Mouse (Mus musculus) lung, postnatal 0 days (tissue): ENCODE data around the gene Adamtsl2. TPM values are rescaled to one million over a fixed set of nuclear protein-coding genes. Genes with fewer than 3 reads are reported as not detected.
A peak's percentile ranks its signal among the peaks of the same experiment; 100 is the strongest.

Experiments used
- ATAC-seq: fragments of 200-750 bp; cut with Nextera tagmentation; 2 replicates; pipeline ENCODE4 v1.8.0; 2017; ENCODE audit warnings: moderate library complexity
- DNase-seq: peaks from one replicate; pipeline ENCODE4 v3.0.0-alpha.2; 2016; ENCODE audit warnings: low spot score
- H3K27ac ChIP-seq: fragments of 300-500 bp; sonication (generic); 2 replicates; pipeline ENCODE4 v1.5.1; 2014; ENCODE audit warnings: antibody characterized with exemption, mild to moderate bottlenecking, low read length, mixed read lengths
- H3K27me3 ChIP-seq: fragments of 300-500 bp; sonication (generic); replicated peaks from 2 replicates; pipeline ENCODE4 v1.6.1; 2014; ENCODE audit warnings: low read length, mixed read lengths; ENCODE audit not compliant: insufficient read depth
- H3K36me3 ChIP-seq: fragments of 300-500 bp; sonication (generic); 2 replicates; pipeline ENCODE4 v1.6.1; 2014; ENCODE audit warnings: low read length, mixed read lengths; ENCODE audit not compliant: insufficient read depth
- H3K4me1 ChIP-seq: fragments of 300-500 bp; sonication (generic); 2 replicates; pipeline ENCODE4 v1.6.1; 2014; ENCODE audit warnings: antibody characterized with exemption, low read depth, low read length, mixed read lengths; ENCODE audit not compliant: insufficient read depth
- H3K4me2 ChIP-seq: fragments of 300-500 bp; sonication (generic); replicated peaks from 2 replicates; pipeline ENCODE4 v1.6.1; 2014; ENCODE audit warnings: low read depth, mild to moderate bottlenecking, low read length, moderate library complexity, mixed read lengths
- H3K4me3 ChIP-seq: fragments of 300-500 bp; sonication (generic); 2 replicates; pipeline ENCODE4 v1.5.1; 2014; ENCODE audit warnings: low read depth, low read length
- H3K9ac ChIP-seq: fragments of 300-500 bp; sonication (generic); replicated peaks from 2 replicates; pipeline ENCODE4 v1.6.1; 2014; ENCODE audit warnings: low read depth, mild to moderate bottlenecking
- H3K9me3 ChIP-seq: fragments of 300-500 bp; sonication (generic); 2 replicates; pipeline ENCODE4 v1.6.1; 2016; ENCODE audit warnings: low read length, mixed read lengths
- CTCF ChIP-seq: IDR thresholded peaks from 2 replicates; pipeline ENCODE4 v1.5.1; 2016; ENCODE audit warnings: antibody characterized with exemption, mild to moderate bottlenecking
- EP300 ChIP-seq: IDR thresholded peaks from 2 replicates; pipeline ENCODE4 v1.6.1; 2016; ENCODE audit warnings: antibody characterized with exemption, mild to moderate bottlenecking, control low read depth
- WGBS: fragments of 180-500 bp; shearing (Covaris S2); extraction: QIAGEN DNeasy Blood & Tissue Kit; methylation state at CpG from one replicate; pipeline ENCODE4 v1.1.7; 2014; 5-methylcytosine and 5-hydroxymethylcytosine counted together
- polyA plus RNA-seq: library from polyadenylated mRNA; unstranded; fragments of >200 nt; fragmentation: Nextera tagmentation; extraction: Ambion mirVana; gene quantifications from 2 replicates; pipeline ENCODE4 v1.2.1, GENCODE M21; 2015

Gene Adamtsl2
- polyA plus RNA-seq, 1 experiment from 2014 or later, result 52.3 TPM

GRCm38 (mm10) chr2:27109052-27109451 lies 29.9 kb downstream of the Adamtsl2 start:
- Histone ChIP-seq H3K4me3 (no peak overlapping the region), H3K9me3 (no peaks in the 10 kb centered on the region), H3K27me3 (no peaks in the 10 kb centered on the region), H3K4me2 (no peak overlapping the region), H3K27ac (no peak overlapping the region), H3K4me1 (no peaks in the 10 kb centered on the region), H3K36me3 (no peaks in the 10 kb centered on the region), H3K9ac (no peak overlapping the region)
- no peak for DNase-seq
- TF ChIP-seq CTCF (no peak), EP300 (no peak)
- no peak for ATAC-seq
- 83% methylated on average over 5 of the region's 5 CpGs for WGBS

DNA sequence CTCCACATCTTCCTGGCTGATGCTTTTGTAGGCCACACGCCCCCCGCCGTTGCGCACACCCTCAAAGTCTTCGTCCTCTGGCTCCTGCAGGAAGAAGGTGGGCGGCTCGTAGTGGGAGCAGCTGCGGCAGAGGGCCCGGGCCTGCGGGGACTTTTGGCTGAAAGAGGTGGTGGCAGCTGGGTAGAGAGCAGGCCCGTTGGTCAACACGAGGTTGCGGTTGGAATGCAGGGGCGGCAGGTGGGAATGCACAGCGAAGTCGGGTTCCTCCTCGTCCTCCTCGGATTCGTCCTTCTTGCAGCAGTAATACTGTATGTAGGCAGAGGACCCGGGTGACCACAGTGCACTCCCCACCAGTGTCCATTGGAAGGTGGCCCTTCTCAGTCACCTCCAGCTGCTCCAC lies 33.4 kb downstream of the Adamtsl2 start:
- 74% methylated on average over 20 of the region's 20 CpGs for WGBS
- Histone ChIP-seq H3K27ac (no peak overlapping the region), H3K27me3 (no peaks in the 10 kb centered on the region), H3K4me3 (no peak overlapping the region), H3K4me1 (no peaks in the 10 kb centered on the region), H3K9ac (no peak overlapping the region), H3K9me3 (no peaks in the 10 kb centered on the region), H3K4me2 (no peak overlapping the region), H3K36me3 (no peaks in the 10 kb centered on the region)
- TF ChIP-seq CTCF, result no peak
- no peak for TF ChIP-seq EP300
- no peak for DNase-seq
- no peak for ATAC-seq

DNA sequence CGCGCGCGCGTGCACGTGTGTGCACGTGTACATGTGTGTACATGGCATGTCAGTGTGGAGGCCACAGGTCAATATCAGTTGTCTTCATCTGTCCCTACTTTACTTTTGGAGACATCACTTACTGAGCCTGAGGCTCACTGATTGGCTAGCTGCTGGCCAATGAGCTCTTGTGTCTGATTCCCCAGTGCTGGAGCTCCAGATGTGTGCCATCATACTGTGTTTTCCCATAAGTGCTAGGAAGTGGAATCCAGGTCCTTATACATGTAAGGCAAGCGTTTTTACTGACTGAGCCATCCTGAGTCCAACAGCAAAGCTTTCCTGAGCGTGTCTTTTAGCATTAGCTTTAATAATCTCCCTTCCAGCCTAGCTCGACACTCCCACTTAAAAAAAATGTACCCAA lies 35.0 kb downstream of the Adamtsl2 start:
- 0 out of 2 replicates have a peak, but pooled peaks have one; percentile 13 for ATAC-seq
- Histone ChIP-seq H3K9ac (no peak overlapping the region), H3K9me3 (no peaks in the 10 kb centered on the region), H3K36me3 (no peaks in the 10 kb centered on the region), H3K27ac (no peak overlapping the region), H3K4me1 (no peaks in the 10 kb centered on the region), H3K4me2 (no peak overlapping the region), H3K4me3 (no peak overlapping the region), H3K27me3 (no peaks in the 10 kb centered on the region)
- TF ChIP-seq EP300 (no peak), CTCF (no peak)
- no peak for DNase-seq
- WGBS, result 79% methylated on average over 10 of the region's 10 CpGs

DNA sequence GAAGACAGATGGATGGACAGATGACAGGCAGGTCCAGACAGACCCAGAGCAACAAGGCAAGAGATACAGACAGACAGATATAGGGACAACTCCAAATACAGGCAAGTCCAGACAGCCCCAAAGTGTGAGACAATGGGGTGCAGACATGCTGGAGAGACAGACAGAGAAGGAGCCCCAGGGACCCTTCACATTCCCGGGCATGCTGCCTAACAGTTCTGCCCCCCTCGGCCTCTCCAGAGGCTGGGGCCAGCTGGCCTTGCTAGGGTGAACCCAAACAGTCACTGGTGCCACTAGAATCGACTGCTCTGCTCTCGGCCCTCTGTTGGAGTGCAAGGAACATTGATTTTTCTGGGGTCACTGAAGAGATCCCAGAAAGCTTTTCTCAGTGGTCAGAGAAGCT lies 39.3 kb downstream of the Adamtsl2 start:
- DNase-seq (no peak), ATAC-seq (no peak)
- H3K4me1 ChIP-seq, result peaks cover 4% of the 10 kb centered on the region; the same call in 1 of the 2 replicates
- no peak for TF ChIP-seq CTCF
- no peak for TF ChIP-seq EP300
- 0 out of 2 replicates have a peak overlapping the region, but pooled peaks have one; percentile 20 for H3K27ac ChIP-seq
- H3K9me3 ChIP-seq, result no peaks in the 10 kb centered on the region
- H3K27me3 ChIP-seq, result no peaks in the 10 kb centered on the region
- H3K36me3 ChIP-seq, result no peaks in the 10 kb centered on the region
- WGBS, result 38% methylated on average over 4 of the region's 4 CpGs
- H3K4me2 ChIP-seq, result no peak overlapping the region
- H3K9ac ChIP-seq, result no peak overlapping the region
- H3K4me3 ChIP-seq, result no peak overlapping the region

DNA sequence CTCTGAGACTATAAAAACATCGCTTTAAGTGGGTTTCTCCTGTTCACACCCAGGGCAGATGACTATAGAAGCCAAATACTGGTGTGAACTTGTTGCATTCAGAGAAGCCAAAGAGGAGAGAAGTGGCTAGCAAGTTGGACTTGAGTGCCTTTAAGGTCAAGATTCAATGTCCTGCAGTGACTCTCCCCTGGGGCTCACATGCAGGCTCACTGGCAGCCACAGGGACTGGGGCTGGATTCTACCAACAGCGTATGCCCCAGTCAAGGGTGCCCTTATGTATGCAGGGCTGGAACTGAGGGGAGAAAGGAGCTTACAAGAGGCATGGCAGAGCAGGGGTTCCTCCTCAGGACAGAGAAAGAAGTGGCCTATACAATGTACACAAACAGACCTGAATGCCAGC lies 40.6 kb downstream of the Adamtsl2 start:
- H3K4me1 ChIP-seq, result peaks cover 4% of the 10 kb centered on the region; the same call in 1 of the 2 replicates
- ATAC-seq (peak; percentile 3; the same call in 1 of the 2 replicates), DNase-seq (no peak)

DNA sequence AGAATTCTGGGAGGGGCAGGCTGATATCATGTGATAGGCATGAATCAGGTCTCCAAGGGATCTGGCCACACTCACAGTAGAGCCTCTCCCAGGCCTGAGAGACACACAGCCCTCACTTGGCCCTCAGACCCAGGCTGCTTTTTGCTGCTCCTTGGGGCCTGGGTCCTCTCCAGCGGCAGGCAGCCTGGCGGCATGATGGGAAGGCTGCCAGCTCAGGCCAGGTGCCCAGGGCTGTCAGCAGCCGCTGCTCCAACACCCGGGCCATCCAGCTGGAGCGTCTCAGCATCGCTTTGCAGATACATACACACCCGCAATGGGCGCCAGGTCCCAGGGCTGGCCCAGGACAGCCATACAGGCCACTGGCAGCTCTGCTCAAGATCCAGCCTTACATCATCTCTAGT lies 41.1 kb downstream of the Adamtsl2 start:
- DNase-seq (peak; percentile 80), ATAC-seq (peak; percentile 87)
- 53% methylated on average over 7 of the region's 8 CpGs for WGBS
- Histone ChIP-seq H3K4me2 (no peak overlapping the region), H3K36me3 (no peaks in the 10 kb centered on the region), H3K4me1 (peaks cover 4% of the 10 kb centered on the region; the same call in 1 of the 2 replicates), H3K27me3 (no peaks in the 10 kb centered on the region), H3K27ac (peak overlapping the region; percentile 45), H3K9me3 (no peaks in the 10 kb centered on the region), H3K4me3 (no peak overlapping the region), H3K9ac (no peak overlapping the region)
- TF ChIP-seq CTCF, result no peak
- no peak for TF ChIP-seq EP300

More for the DNA sequence above, 40.6 kb downstream of the Adamtsl2 start:
- Histone ChIP-seq H3K4me2 (no peak overlapping the region), H3K4me3 (no peak overlapping the region), H3K36me3 (no peaks in the 10 kb centered on the region), H3K9ac (no peak overlapping the region), H3K27ac (peak overlapping the region; percentile 45), H3K27me3 (no peaks in the 10 kb centered on the region), H3K9me3 (no peaks in the 10 kb centered on the region)
- 78% methylated on average over 2 of the region's 2 CpGs for WGBS
- no peak for TF ChIP-seq EP300
- no peak for TF ChIP-seq CTCF
